Mouse (Mus musculus): ENCODE results near the gene Cobll1.
"Not testable (repeated sequence)": the region's sequence is repeated elsewhere in the genome, so short reads cannot be mapped to it uniquely, and the experiment has no call there.

Cobll1 gene

GRCm38 (mm10) chr2:65238964-65239570, at the start of gene Cobll1:
Gene Cobll1 (minus strand): TSS chr2:65239403.
- no peak for DNase-seq (ENCODE audit: low read depth, low spot score)

- DNase-seq (ENCODE audit: low read depth, low spot score), result no peak
Observed at GRCm38 (mm10) chr2:65288696-65289095, 49.5 kb upstream of the Cobll1 start.

GRCm38 (mm10) chr2:65285380-65285779, 46.2 kb upstream of the Cobll1 start:
- peak; percentile 15 for DNase-seq (ENCODE audit: low read depth, low spot score)

GRCm38 (mm10) chr2:65282979-65283378, 43.8 kb upstream of the Cobll1 start:
- no peak for DNase-seq (ENCODE audit: low read depth, low spot score)

- DNase-seq (ENCODE audit: low read depth, low spot score), result no peak
Observed at GRCm38 (mm10) chr2:65279029-65279690, 40.0 kb upstream of the Cobll1 start.

- no peak for DNase-seq (ENCODE audit: low read depth, low spot score)
Observed at GRCm38 (mm10) chr2:65275443-65276061, 36.3 kb upstream of the Cobll1 start.

- DNase-seq (ENCODE audit: low read depth, low spot score), result no peak
Observed at GRCm38 (mm10) chr2:65273910-65274309, 34.7 kb upstream of the Cobll1 start.

- DNase-seq (ENCODE audit: low read depth, low spot score), result no peak
Observed at GRCm38 (mm10) chr2:65268731-65269130, 29.5 kb upstream of the Cobll1 start.

GRCm38 (mm10) chr2:65267834-65268233, 28.6 kb upstream of the Cobll1 start:
- no peak for DNase-seq (ENCODE audit: low read depth, low spot score)

GRCm38 (mm10) chr2:65266576-65267299, 27.5 kb upstream of the Cobll1 start:
- no peak for DNase-seq (ENCODE audit: low read depth, low spot score)

GRCm38 (mm10) chr2:65262251-65262650, 23.0 kb upstream of the Cobll1 start:
- no peak for DNase-seq (ENCODE audit: low read depth, low spot score)

GRCm38 (mm10) chr2:65260828-65261227, 21.6 kb upstream of the Cobll1 start:
- not testable (repeated sequence) for DNase-seq (ENCODE audit: low read depth, low spot score)

GRCm38 (mm10) chr2:65260400-65260799, 21.2 kb upstream of the Cobll1 start:
- no peak for DNase-seq (ENCODE audit: low read depth, low spot score)

GRCm38 (mm10) chr2:65257446-65257845, 18.2 kb upstream of the Cobll1 start:
- DNase-seq (ENCODE audit: low read depth, low spot score), result no peak

- no peak for DNase-seq (ENCODE audit: low read depth, low spot score)
Observed at GRCm38 (mm10) chr2:65256494-65257254, 17.5 kb upstream of the Cobll1 start.

GRCm38 (mm10) chr2:65250589-65251104, 11.4 kb upstream of the Cobll1 start:
- no peak for DNase-seq (ENCODE audit: low read depth, low spot score)

- DNase-seq (ENCODE audit: low read depth, low spot score), result no peak
Observed at GRCm38 (mm10) chr2:65249575-65249974, 10.4 kb upstream of the Cobll1 start.

GRCm38 (mm10) chr2:65240173-65240745, 1.1 kb upstream of the Cobll1 start:
- no peak for DNase-seq (ENCODE audit: low read depth, low spot score)

GRCm38 (mm10) chr2:65238171-65238963, 836 bp downstream of the Cobll1 start:
- DNase-seq (ENCODE audit: low read depth, low spot score), result no peak

GRCm38 (mm10) chr2:65237610-65238170, 1.5 kb downstream of the Cobll1 start:
- no peak for DNase-seq (ENCODE audit: low read depth, low spot score)

Measured in telencephalon, adult 2 months (tissue).